Mouse (Mus musculus): ENCODE measurements around the gene Gm4302.
"Not testable (repeated sequence)": the region's sequence is repeated elsewhere in the genome, so short reads cannot be mapped to it uniquely, and the experiment has no call there.

The Gm4302 gene

DNA sequence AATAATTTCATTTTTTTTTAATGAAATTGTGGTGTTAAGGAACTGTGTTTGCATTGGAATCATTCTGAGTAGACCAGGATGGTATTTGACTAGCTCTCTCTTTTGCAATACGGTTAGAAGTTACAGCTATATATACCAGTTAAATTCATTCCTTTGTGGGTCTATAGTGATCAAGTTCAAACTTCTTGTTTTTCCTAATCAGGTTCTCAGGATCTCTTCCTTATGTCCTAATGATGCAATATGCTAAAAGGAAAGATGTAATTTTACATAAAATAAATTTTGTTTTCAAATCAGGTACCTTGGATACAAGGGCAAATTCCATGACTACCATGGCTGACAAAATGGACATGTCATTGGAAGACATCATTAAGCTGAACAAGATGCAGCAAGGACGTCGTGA, at the start of gene Gm4302:
TSS of gene Gm4302 (plus strand) at position 301 of the 400 bp plus-strand sequence.
- not testable (repeated sequence) for DNase-seq

DNA sequence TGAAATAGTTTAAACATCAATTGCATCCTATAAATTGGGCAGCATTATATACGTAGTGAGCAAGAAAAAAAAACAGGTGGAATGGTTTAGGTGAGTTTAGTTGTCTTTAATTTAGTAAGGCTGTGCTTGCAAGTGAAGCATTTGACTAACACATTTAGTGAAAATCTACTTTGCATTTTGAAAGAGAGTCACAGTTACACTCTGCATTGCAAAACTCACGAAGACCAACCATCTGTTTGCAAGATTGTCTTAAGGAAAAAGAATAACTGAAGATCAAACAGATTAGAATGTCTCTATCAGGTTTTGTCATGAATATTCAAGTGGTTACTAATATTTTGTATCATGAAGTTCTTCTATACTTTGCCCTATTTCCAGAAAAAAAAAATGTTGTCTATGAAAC, 44.5 kb upstream of the Gm4302 start:
- DNase-seq, result no peak

DNA sequence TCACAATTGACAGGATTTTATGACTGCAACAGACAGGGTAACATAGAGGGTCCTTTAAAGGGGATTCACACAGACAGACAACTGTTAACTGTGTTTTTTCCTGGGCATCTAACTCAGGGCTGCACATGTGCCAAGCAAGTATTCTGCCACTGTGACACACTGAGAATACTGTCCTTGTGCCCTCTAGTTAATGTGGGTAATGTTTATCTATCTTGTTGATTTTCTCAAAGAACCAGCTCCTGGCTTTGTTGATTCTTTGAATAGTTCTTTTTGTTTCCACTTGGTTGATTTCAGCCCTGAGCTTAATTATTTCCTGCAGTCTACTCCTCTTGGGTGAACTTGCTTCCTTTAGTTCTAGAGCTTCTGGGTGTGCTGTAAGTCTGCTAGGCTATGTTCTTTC, 40.5 kb upstream of the Gm4302 start:
- DNase-seq, result not testable (repeated sequence)

DNA sequence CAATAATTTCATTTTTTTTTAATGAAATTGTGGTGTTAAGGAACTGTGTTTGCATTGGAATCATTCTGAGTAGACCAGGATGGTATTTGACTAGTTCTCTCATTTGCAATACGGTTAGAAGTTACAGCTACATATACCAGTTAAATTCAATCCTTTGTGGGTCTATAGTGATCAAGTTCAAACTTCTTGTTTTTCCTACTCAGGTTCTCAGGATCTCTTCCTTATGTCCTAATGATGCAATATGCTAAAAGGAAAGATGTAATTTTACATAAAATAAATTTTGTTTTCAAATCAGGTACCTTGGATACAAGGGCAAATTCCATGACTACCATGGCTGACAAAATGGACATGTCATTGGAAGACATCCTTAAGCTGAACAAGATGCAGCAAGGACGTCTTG, 5.3 kb upstream of the Gm4302 start, which contains the start of gene Gm4301:
TSS of gene Gm4301 (plus strand) at position 301 of the 400 bp plus-strand sequence.
- DNase-seq, result not testable (repeated sequence)

DNA sequence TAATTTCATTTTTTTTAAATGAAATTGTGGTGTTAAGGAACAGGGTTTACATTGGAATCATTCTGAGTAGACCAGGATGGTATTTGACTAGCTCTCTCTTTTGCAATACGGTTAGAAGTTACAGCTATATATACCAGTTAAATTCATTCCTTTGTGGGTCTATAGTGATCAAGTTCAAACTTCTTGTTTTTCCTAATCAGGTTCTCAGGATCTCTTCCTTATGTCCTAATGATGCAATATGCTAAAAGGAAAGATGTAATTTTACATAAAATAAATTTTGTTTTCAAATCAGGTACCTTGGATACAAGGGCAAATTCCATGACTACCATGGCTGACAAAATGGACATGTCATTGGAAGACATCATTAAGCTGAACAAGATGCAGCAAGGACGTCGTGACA, 5.0 kb downstream of the Gm4302 start, which contains the start of gene Gm4303:
TSS of gene Gm4303 (plus strand) at position 301 of the 400 bp plus-strand sequence.
- DNase-seq, result not testable (repeated sequence)

DNA sequence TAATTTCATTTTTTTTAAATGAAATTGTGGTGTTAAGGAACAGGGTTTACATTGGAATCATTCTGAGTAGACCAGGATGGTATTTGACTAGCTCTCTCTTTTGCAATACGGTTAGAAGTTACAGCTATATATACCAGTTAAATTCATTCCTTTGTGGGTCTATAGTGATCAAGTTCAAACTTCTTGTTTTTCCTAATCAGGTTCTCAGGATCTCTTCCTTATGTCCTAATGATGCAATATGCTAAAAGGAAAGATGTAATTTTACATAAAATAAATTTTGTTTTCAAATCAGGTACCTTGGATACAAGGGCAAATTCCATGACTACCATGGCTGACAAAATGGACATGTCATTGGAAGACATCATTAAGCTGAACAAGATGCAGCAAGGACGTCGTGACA, 10.2 kb downstream of the Gm4302 start, which contains the start of gene Gm4305:
TSS of gene Gm4305 (plus strand) at position 301 of the 400 bp plus-strand sequence.
- DNase-seq, result not testable (repeated sequence)

DNA sequence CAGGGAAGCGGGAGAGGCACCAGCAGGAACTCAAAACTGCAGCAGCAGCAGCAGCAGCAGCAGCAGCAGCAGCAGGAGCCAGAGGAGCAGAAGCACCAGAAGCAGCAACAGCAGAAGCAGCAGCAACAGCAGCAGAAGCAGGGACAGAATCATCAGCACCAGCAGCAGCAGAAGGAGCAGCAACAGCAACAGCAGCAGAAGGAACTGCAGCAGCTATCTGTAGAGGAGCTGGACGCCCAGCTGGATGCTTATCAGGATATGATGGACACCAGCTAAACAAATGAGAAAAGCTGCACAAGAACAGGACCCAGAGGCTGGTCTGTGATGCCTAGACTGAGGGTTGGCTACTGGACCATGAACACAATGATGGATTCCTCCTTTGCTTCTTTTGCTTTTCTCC, 16.2 kb downstream of the Gm4302 start:
- peak; percentile 1 to 4 for DNase-seq

DNA sequence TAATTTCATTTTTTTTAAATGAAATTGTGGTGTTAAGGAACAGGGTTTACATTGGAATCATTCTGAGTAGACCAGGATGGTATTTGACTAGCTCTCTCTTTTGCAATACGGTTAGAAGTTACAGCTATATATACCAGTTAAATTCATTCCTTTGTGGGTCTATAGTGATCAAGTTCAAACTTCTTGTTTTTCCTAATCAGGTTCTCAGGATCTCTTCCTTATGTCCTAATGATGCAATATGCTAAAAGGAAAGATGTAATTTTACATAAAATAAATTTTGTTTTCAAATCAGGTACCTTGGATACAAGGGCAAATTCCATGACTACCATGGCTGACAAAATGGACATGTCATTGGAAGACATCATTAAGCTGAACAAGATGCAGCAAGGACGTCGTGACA, 20.4 kb downstream of the Gm4302 start, which contains the start of gene Gm4307:
TSS of gene Gm4307 (plus strand) at position 301 of the 400 bp plus-strand sequence.
- not testable (repeated sequence) for DNase-seq

DNA sequence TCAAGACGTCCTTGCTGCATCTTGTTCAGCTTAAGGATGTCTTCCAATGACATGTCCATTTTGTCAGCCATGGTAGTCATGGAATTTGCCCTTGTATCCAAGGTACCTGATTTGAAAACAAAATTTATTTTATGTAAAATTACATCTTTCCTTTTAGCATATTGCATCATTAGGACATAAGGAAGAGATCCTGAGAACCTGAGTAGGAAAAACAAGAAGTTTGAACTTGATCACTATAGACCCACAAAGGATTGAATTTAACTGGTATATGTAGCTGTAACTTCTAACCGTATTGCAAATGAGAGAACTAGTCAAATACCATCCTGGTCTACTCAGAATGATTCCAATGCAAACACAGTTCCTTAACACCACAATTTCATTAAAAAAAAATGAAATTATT, 41.8 kb downstream of the Gm4302 start, which contains the start of gene Gm4312:
TSS of gene Gm4312 (minus strand) at position 101 of the 400 bp plus-strand sequence.
- not testable (repeated sequence) for DNase-seq

Data from cerebellum, postnatal 10 days (tissue).